Mouse (Mus musculus): Measurements from ENCODE around the gene Csdc2. TPM values are rescaled to one million over a fixed set of nuclear protein-coding genes. Genes with fewer than 3 reads are reported as not detected.
"Not testable (repeated sequence)": the region's sequence is repeated elsewhere in the genome, so short reads cannot be mapped to it uniquely, and the experiment has no call there.

Csdc2 gene
- polyA plus RNA-seq, 1 experiment = 4.9 TPM

GRCm38 (mm10) chr15:81894002-81894401 lies 42.6 kb upstream of the Csdc2 start:
- Histone ChIP-seq H3K36me3 (ENCODE audit: control insufficient read depth, insufficient read depth, low read length, poor library complexity, severe bottlenecking) (peaks cover 39% of the 10 kb centered on the region), H3K9ac (ENCODE audit: low read depth, poor library complexity, severe bottlenecking) (no peak overlapping the region), H3K27ac (ENCODE audit: insufficient read depth, low read length) (no peak overlapping the region), H3K27me3 (ENCODE audit: control insufficient read depth, insufficient read depth, low read length, poor library complexity, severe bottlenecking) (no peaks in the 10 kb centered on the region), H3K4me3 (ENCODE audit: low read depth, low read length) (no peak overlapping the region), H3K9me3 (replicated peaks; ENCODE audit: control insufficient read depth, insufficient read depth, low read length, poor library complexity, severe bottlenecking) (no peaks in the 10 kb centered on the region), H3K4me1 (ENCODE audit: control insufficient read depth, insufficient read depth, low read length) (no peaks in the 10 kb centered on the region)
- no peak for TF ChIP-seq POLR2A (IDR thresholded peaks at IDR 0.05; ENCODE audit: insufficient read depth, low read length)
- no peak for TF ChIP-seq CTCF (IDR thresholded peaks at IDR 0.05; ENCODE audit: low read depth, low read length)
- no peak for TF ChIP-seq EP300 (IDR thresholded peaks at IDR 0.05; ENCODE audit: insufficient read depth, low read depth, low read length)

GRCm38 (mm10) chr15:81896407-81896806 lies 40.2 kb upstream of the Csdc2 start:
- Histone ChIP-seq H3K4me1 (ENCODE audit: control insufficient read depth, insufficient read depth, low read length) (no peaks in the 10 kb centered on the region), H3K36me3 (ENCODE audit: control insufficient read depth, insufficient read depth, low read length, poor library complexity, severe bottlenecking) (peaks cover 29% of the 10 kb centered on the region), H3K9ac (ENCODE audit: low read depth, poor library complexity, severe bottlenecking) (no peak overlapping the region), H3K27ac (ENCODE audit: insufficient read depth, low read length) (no peak overlapping the region), H3K4me3 (ENCODE audit: low read depth, low read length) (no peak overlapping the region), H3K9me3 (replicated peaks; ENCODE audit: control insufficient read depth, insufficient read depth, low read length, poor library complexity, severe bottlenecking) (no peaks in the 10 kb centered on the region), H3K27me3 (ENCODE audit: control insufficient read depth, insufficient read depth, low read length, poor library complexity, severe bottlenecking) (no peaks in the 10 kb centered on the region)
- TF ChIP-seq POLR2A (IDR thresholded peaks at IDR 0.05; ENCODE audit: insufficient read depth, low read length) (no peak), CTCF (IDR thresholded peaks at IDR 0.05; ENCODE audit: low read depth, low read length) (no peak), EP300 (IDR thresholded peaks at IDR 0.05; ENCODE audit: insufficient read depth, low read depth, low read length) (no peak)

DNA sequence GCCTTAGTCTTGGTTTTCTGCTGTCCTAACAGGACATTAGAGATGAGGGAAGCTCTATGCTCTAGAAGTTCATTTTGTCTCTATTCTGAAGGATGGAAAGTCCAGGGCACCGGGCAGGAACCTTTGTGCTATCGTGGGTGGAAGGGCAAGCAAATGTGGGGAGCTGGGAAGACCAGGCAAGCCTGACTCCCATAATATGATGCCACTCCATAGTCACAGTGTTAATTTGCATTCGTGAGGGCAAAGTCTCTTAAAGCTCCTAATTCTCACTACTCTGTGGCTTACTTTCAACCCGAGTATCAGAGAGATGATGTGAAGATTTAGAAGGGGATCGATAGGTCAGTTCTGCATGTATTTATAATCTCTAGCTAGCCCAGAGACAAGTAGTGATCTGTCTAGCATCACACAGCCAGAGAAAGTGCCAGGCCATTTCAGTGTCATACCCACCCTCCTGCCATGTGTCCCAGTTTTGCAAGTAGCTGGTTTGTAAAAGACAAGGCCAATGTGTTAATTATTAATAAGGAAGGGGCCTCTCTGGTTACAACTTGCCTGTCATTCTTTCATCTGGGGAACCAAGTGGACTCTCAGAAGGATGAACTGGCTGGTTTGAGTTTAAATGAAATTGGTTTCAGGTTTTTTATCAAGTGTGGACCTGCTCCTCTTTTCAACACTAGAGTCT lies 38.8 kb upstream of the Csdc2 start:
- Histone ChIP-seq H3K4me3 (ENCODE audit: low read depth, low read length) (no peak overlapping the region), H3K36me3 (ENCODE audit: control insufficient read depth, insufficient read depth, low read length, poor library complexity, severe bottlenecking) (peaks cover 29% of the 10 kb centered on the region), H3K9me3 (replicated peaks; ENCODE audit: control insufficient read depth, insufficient read depth, low read length, poor library complexity, severe bottlenecking) (no peaks in the 10 kb centered on the region), H3K4me1 (ENCODE audit: control insufficient read depth, insufficient read depth, low read length) (no peaks in the 10 kb centered on the region), H3K9ac (ENCODE audit: low read depth, poor library complexity, severe bottlenecking) (no peak overlapping the region), H3K27me3 (ENCODE audit: control insufficient read depth, insufficient read depth, low read length, poor library complexity, severe bottlenecking) (no peaks in the 10 kb centered on the region), H3K27ac (ENCODE audit: insufficient read depth, low read length) (no peak overlapping the region)
- no peak for TF ChIP-seq CTCF (IDR thresholded peaks at IDR 0.05; ENCODE audit: low read depth, low read length)
- no peak for TF ChIP-seq EP300 (IDR thresholded peaks at IDR 0.05; ENCODE audit: insufficient read depth, low read depth, low read length)
- no peak for TF ChIP-seq POLR2A (IDR thresholded peaks at IDR 0.05; ENCODE audit: insufficient read depth, low read length)

GRCm38 (mm10) chr15:81898751-81899150 lies 37.8 kb upstream of the Csdc2 start:
- H3K4me1 ChIP-seq (ENCODE audit: control insufficient read depth, insufficient read depth, low read length) = no peaks in the 10 kb centered on the region
- H3K4me3 ChIP-seq (ENCODE audit: low read depth, low read length) = no peak overlapping the region
- no peak overlapping the region for H3K27ac ChIP-seq (ENCODE audit: insufficient read depth, low read length)
- no peaks in the 10 kb centered on the region for H3K27me3 ChIP-seq (ENCODE audit: control insufficient read depth, insufficient read depth, low read length, poor library complexity, severe bottlenecking)
- no peak for TF ChIP-seq POLR2A (IDR thresholded peaks at IDR 0.05; ENCODE audit: insufficient read depth, low read length)
- TF ChIP-seq CTCF (IDR thresholded peaks at IDR 0.05; ENCODE audit: low read depth, low read length) = no peak
- TF ChIP-seq EP300 (IDR thresholded peaks at IDR 0.05; ENCODE audit: insufficient read depth, low read depth, low read length) = no peak
- no peaks in the 10 kb centered on the region for H3K9me3 ChIP-seq (replicated peaks; ENCODE audit: control insufficient read depth, insufficient read depth, low read length, poor library complexity, severe bottlenecking)
- H3K9ac ChIP-seq (ENCODE audit: low read depth, poor library complexity, severe bottlenecking) = no peak overlapping the region
- peaks cover 29% of the 10 kb centered on the region for H3K36me3 ChIP-seq (ENCODE audit: control insufficient read depth, insufficient read depth, low read length, poor library complexity, severe bottlenecking)

GRCm38 (mm10) chr15:81904939-81905338 lies 31.6 kb upstream of the Csdc2 start:
- H3K36me3 ChIP-seq (ENCODE audit: control insufficient read depth, insufficient read depth, low read length, poor library complexity, severe bottlenecking) = peaks cover 22% of the 10 kb centered on the region
- no peaks in the 10 kb centered on the region for H3K27me3 ChIP-seq (ENCODE audit: control insufficient read depth, insufficient read depth, low read length, poor library complexity, severe bottlenecking)
- no peaks in the 10 kb centered on the region for H3K9me3 ChIP-seq (replicated peaks; ENCODE audit: control insufficient read depth, insufficient read depth, low read length, poor library complexity, severe bottlenecking)
- no peak overlapping the region for H3K9ac ChIP-seq (ENCODE audit: low read depth, poor library complexity, severe bottlenecking)
- no peak overlapping the region for H3K27ac ChIP-seq (ENCODE audit: insufficient read depth, low read length)
- no peaks in the 10 kb centered on the region for H3K4me1 ChIP-seq (ENCODE audit: control insufficient read depth, insufficient read depth, low read length)
- no peak for TF ChIP-seq POLR2A (IDR thresholded peaks at IDR 0.05; ENCODE audit: insufficient read depth, low read length)
- peak; percentile 33 for TF ChIP-seq CTCF (IDR thresholded peaks at IDR 0.05; ENCODE audit: low read depth, low read length)
- no peak for TF ChIP-seq EP300 (IDR thresholded peaks at IDR 0.05; ENCODE audit: insufficient read depth, low read depth, low read length)
- no peak overlapping the region for H3K4me3 ChIP-seq (ENCODE audit: low read depth, low read length)

GRCm38 (mm10) chr15:81907953-81908352 lies 28.6 kb upstream of the Csdc2 start:
- Histone ChIP-seq H3K27ac (ENCODE audit: insufficient read depth, low read length) (no peak overlapping the region), H3K4me3 (ENCODE audit: low read depth, low read length) (no peak overlapping the region), H3K36me3 (ENCODE audit: control insufficient read depth, insufficient read depth, low read length, poor library complexity, severe bottlenecking) (peaks cover 25% of the 10 kb centered on the region), H3K4me1 (ENCODE audit: control insufficient read depth, insufficient read depth, low read length) (no peaks in the 10 kb centered on the region), H3K27me3 (ENCODE audit: control insufficient read depth, insufficient read depth, low read length, poor library complexity, severe bottlenecking) (no peaks in the 10 kb centered on the region), H3K9me3 (replicated peaks; ENCODE audit: control insufficient read depth, insufficient read depth, low read length, poor library complexity, severe bottlenecking) (no peaks in the 10 kb centered on the region), H3K9ac (ENCODE audit: low read depth, poor library complexity, severe bottlenecking) (no peak overlapping the region)
- TF ChIP-seq POLR2A (IDR thresholded peaks at IDR 0.05; ENCODE audit: insufficient read depth, low read length) (no peak), CTCF (IDR thresholded peaks at IDR 0.05; ENCODE audit: low read depth, low read length) (no peak), EP300 (IDR thresholded peaks at IDR 0.05; ENCODE audit: insufficient read depth, low read depth, low read length) (no peak)

DNA sequence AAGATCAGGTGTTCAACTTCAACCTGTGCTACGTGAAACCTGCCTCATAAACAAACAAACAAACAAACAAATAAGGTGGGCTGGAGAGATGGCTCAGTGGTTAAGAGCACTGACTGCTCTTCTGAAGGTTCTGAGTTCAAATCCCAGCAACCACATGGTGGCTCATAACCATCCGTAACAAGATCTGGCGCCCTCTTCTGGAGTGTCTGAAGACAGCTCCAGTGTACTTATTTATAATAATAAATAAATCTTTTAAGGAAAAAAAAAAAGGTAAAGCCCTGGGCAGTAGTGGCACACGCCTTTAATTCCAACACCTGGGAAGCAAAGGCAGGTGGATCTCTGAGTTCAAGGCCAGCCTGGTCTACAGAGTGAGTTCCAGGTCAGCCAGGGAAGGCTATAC lies 27.8 kb upstream of the Csdc2 start:
- H3K36me3 ChIP-seq (ENCODE audit: control insufficient read depth, insufficient read depth, low read length, poor library complexity, severe bottlenecking) = peaks cover 26% of the 10 kb centered on the region
- H3K4me3 ChIP-seq (ENCODE audit: low read depth, low read length); H3K27ac ChIP-seq (ENCODE audit: insufficient read depth, low read length); H3K9ac ChIP-seq (ENCODE audit: low read depth, poor library complexity, severe bottlenecking); H3K9me3 ChIP-seq (replicated peaks; ENCODE audit: control insufficient read depth, insufficient read depth, low read length, poor library complexity, severe bottlenecking); H3K4me1 ChIP-seq (ENCODE audit: control insufficient read depth, insufficient read depth, low read length); H3K27me3 ChIP-seq (ENCODE audit: control insufficient read depth, insufficient read depth, low read length, poor library complexity, severe bottlenecking): not testable (repeated sequence)
